Mouse (Mus musculus) lung, adult 2 months (tissue): Measurements from ENCODE around the gene Map10. TPM values are rescaled to one million over a fixed set of nuclear protein-coding genes. Genes with fewer than 3 reads are reported as not detected.
A peak's percentile ranks its signal among the peaks of the same experiment; 100 is the strongest.

Experiments used
- DNase-seq: peaks from one replicate; pipeline ENCODE4 v3.0.0; 2022
- H3K4me1 ChIP-seq: fragments of 200-500 bp; 2 replicates; pipeline ENCODE4 v1.6.1; 2011; ENCODE audit warnings: low read length; ENCODE audit not compliant: control insufficient read depth, insufficient read depth
- H3K4me3 ChIP-seq: fragments of 200-500 bp; replicated peaks from 2 replicates; pipeline ENCODE3; 2011; ENCODE audit warnings: low read depth, mild to moderate bottlenecking, control low read depth, low read length; ENCODE audit errors: extremely low read depth
- CTCF ChIP-seq: fragments of 200-500 bp; IDR thresholded peaks from 2 replicates; pipeline ENCODE4 v1.5.1; 2011; ENCODE audit warnings: mild to moderate bottlenecking, low read length, control low read depth; ENCODE audit not compliant: insufficient read depth
- POLR2A ChIP-seq: fragments of 200-500 bp; IDR thresholded peaks from 2 replicates; pipeline ENCODE4 v1.6.1; 2011; ENCODE audit warnings: low read depth, mild to moderate bottlenecking, control low read depth, low read length, borderline replicate concordance; ENCODE audit errors: extremely low read depth
- WGBS: fragments of 180-500 bp; shearing (Covaris S2); methylation state at CpG from one replicate; pipeline ENCODE4 v1.1.7; 2018; 5-methylcytosine and 5-hydroxymethylcytosine counted together
- polyA plus RNA-seq: library from polyadenylated mRNA; depleted of rRNA; stranded (reverse); fragments of >200 nt; gene quantifications from 2 replicates; pipeline ENCODE4 v1.2.3, GENCODE M21; 2012; rRNA removed

The Map10 gene
- polyA plus RNA-seq, 1 experiment, result 2.0 TPM

GRCm38 (mm10) chr8:125705816-125706215, 36.2 kb downstream of the Map10 start:
- no peak overlapping the region for H3K4me3 ChIP-seq
- WGBS, result 77% methylated on average over 7 of the region's 7 CpGs
- TF ChIP-seq CTCF, result no peak
- H3K4me1 ChIP-seq, result no peaks in the 10 kb centered on the region
- no peak for DNase-seq

- TF ChIP-seq CTCF, result no peak
- TF ChIP-seq POLR2A, result no peak
- no peak for DNase-seq
- Histone ChIP-seq H3K4me3 (no peak overlapping the region), H3K4me1 (no peaks in the 10 kb centered on the region)
- WGBS, result 79% methylated on average over 5 of the region's 5 CpGs
These were observed 39.6 kb downstream of the Map10 start for GRCm38 (mm10) chr8:125709171-125709570.

- WGBS, result 85% methylated on average over 5 of the region's 5 CpGs
- Histone ChIP-seq H3K4me3 (no peak overlapping the region), H3K4me1 (no peaks in the 10 kb centered on the region)
- DNase-seq, result no peak
- TF ChIP-seq POLR2A, result no peak
- no peak for TF ChIP-seq CTCF
These were observed 41.9 kb downstream of the Map10 start for GRCm38 (mm10) chr8:125711514-125711913.

GRCm38 (mm10) chr8:125716211-125716610, 46.6 kb downstream of the Map10 start:
- Histone ChIP-seq H3K4me3 (no peak overlapping the region), H3K4me1 (no peaks in the 10 kb centered on the region)
- TF ChIP-seq POLR2A (no peak), CTCF (no peak)
- 66% methylated on average over 4 of the region's 4 CpGs for WGBS
- DNase-seq, result no peak

GRCm38 (mm10) chr8:125716613-125717012, 47.0 kb downstream of the Map10 start:
- Histone ChIP-seq H3K4me1 (no peaks in the 10 kb centered on the region), H3K4me3 (no peak overlapping the region)
- TF ChIP-seq POLR2A (no peak), CTCF (no peak)
- 49% methylated on average over 7 of the region's 7 CpGs for WGBS
- no peak for DNase-seq

GRCm38 (mm10) chr8:125718914-125719313, 49.3 kb downstream of the Map10 start:
- Histone ChIP-seq H3K4me1 (no peaks in the 10 kb centered on the region), H3K4me3 (no peak overlapping the region)
- no peak for TF ChIP-seq POLR2A
- peak; percentile 46 for TF ChIP-seq CTCF
- no peak for DNase-seq
- WGBS, result 68% methylated on average over 4 of the region's 4 CpGs

- TF ChIP-seq POLR2A, result no peak
- no peak for TF ChIP-seq CTCF
- 81% methylated on average over 7 of the region's 7 CpGs for WGBS
- DNase-seq, result no peak
- Histone ChIP-seq H3K4me3 (no peak overlapping the region), H3K4me1 (no peaks in the 10 kb centered on the region)
These were observed 53.1 kb downstream of the Map10 start for GRCm38 (mm10) chr8:125722675-125723074.

Other genes with a start within 250 kb of the Map10 start
- gene Sipa1l2, start 100.0 kb upstream of the Map10 start, polyA plus RNA-seq, result 36.3 and 38.6 TPM in 2 replicates
- 14.4 and 15.9 TPM in 2 replicates for gene Ntpcr, start 60.1 kb downstream of the Map10 start, polyA plus RNA-seq
- gene Pcnx2, start 228.5 kb downstream of the Map10 start, polyA plus RNA-seq, result 1.8 and 2.1 TPM in 2 replicates
- gene Map3k21, start 240.6 kb downstream of the Map10 start, polyA plus RNA-seq, result 1.3 TPM in 2 replicates